Mouse (Mus musculus) C2C12 (cell line): ENCODE measurements around the gene Nfe2.

ENCODE experiments used
- CEBPB ChIP-seq: IDR thresholded peaks from one replicate; pipeline ENCODE4 v1.6.1; 2011; ENCODE audit warnings: low read depth, mild to moderate bottlenecking, control low read depth, moderate library complexity
- CTCF ChIP-seq: IDR thresholded peaks from one replicate; pipeline ENCODE4 v1.5.1; 2011; ENCODE audit not compliant: control insufficient read depth, insufficient read depth, insufficient read length

- TF ChIP-seq CEBPB, result no peak
- no peak for TF ChIP-seq CTCF
These were observed 37.6 kb upstream of the Nfe2 start for GRCm38 (mm10) chr15:103295851-103296250.
